Mouse (Mus musculus) layer of hippocampus, postnatal 36 days (tissue): ENCODE results near the gene Cby3. TPM values are rescaled to one million over a fixed set of nuclear protein-coding genes. Genes with fewer than 3 reads are reported as not detected.

ENCODE experiments used
- DNase-seq, 2 experiments: peaks; one replicate each; pipeline ENCODE4 v3.0.0; 2022
- total RNA-seq, 2 experiments: library from RNA; stranded (reverse); gene quantifications; 2 replicates each; pipeline ENCODE4 v1.2.3; 2021

The Cby3 gene
- total RNA-seq, 2 experiments from 2014 or later, result not detected

DNA sequence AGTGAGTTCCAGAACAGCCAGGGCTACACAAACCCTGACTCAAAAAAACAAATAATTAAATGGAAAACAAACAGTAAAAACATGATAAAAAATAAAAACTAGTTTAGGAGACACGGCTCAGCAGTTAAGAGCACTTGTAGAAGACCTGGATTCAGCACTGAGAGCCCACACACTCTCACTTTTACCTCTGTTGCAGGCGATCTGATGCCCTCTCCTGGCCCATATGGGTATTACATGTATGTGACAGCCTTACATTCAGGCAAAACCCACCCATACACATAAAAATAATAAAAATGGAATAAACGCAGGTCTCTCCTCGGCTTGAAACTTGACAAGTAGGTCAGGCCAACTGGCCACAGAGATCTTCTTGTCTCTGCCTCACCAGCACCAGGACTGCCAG lies 10.3 kb downstream of the Cby3 start:
- peak in 1 of 2 experiments; percentile 70 for DNase-seq

DNA sequence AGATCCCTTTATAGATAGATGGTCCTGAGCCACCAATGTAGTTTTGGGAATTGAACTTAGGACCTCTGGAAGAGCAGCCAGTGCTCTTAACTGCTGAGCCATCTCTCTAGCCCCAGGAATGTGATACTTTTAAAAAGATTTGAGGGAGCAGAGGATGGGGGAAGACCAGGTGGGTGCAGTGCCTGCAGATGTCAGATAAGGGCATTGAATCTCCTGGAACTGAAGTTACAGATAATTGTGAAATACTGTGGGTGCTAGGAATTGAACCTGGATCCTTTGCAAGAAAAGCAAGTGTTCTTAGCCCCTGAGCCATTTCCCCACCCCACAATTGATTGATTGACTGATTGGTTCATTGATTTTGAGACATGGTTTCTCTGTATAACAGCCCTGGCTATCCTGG lies 11.1 kb downstream of the Cby3 start:
- DNase-seq, result no peak

DNA sequence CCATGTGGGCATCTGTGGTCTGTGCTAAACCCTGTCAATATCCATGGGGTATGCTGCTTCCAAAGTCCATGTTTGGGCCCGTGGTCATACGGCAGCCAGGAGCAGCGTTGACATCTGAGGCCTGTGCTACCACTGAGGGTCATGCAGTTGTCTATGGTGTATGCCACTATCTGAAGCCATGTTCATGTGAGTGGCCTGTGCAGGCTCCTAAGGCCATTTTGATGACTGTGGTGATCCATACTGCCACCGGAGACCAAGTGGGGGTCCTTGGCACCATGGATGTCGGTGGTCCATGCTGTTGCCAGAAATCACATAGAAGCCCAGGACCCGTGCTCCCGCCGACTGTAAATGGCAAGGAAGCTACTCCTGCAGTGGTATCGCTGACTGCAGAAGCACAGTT lies 13.3 kb downstream of the Cby3 start:
- no peak for DNase-seq

DNA sequence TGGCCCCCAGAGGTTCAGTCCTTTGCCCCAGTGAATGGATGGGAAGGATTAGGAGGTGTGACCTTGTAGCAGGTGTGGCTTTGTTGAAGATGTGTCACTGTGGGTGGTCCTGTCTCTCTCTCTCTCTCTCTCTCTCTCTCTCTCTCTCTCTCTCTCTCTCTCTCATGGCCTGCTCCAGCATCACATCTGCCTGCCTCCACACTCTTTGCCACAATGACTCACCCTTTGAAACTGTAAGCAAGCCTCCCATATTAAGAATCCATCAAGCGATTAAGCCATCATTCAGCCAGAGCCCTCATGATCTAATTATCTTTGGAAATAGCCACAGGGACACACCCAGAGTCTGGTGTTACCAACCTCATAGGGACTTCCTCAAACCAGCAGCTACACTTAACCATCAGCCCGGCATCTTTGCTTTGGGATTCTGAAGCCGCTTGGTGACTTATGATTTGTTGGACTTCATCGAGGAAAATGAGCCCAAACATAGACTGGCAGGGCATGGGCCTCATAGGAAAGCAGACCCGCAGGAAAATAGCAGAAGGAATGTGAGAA lies 15.2 kb downstream of the Cby3 start:
- no peak for DNase-seq

DNA sequence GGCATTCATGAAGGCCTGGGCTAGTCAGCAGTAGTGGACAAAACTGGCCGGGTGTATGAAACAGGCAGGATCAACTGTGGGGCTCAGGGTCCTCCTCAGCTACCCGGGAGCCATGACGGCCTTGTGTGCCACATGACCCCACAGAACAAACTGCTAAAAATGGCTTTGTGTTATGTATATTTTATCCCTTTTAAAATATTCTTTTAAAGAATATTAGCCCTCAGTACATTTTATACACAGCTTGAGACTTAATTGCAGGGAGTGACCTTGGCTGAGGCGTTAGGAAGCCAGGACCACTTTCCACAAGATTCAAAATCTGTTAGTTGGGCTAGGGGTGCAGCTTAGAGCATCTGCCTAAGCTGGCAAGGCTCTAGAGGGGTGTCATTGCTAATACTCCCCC lies 16.7 kb downstream of the Cby3 start:
- DNase-seq, result no peak

DNA sequence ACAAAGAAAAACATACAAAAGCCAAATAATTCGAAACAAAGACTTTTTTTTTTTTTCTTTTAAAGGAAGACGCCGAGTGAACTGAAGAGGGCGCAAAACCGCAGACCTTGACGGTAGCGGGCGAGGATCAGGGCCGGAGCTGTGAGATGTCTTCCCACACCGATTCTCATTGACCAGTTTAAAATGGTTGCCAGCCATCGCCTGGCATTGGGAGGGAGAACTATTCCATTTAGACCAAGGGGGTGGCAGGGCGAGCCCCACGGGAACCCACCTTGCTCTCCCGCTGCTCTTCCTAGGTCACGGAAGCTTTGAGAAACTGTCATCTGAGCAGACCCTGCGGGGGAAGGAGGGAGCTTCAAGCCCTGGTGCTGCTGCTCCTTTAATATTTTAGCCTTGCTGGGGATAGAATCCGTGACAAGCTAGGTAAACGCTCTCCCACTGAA lies 17.2 kb downstream of the Cby3 start:
- peak in 1 of 2 experiments; percentile 34 for DNase-seq

DNA sequence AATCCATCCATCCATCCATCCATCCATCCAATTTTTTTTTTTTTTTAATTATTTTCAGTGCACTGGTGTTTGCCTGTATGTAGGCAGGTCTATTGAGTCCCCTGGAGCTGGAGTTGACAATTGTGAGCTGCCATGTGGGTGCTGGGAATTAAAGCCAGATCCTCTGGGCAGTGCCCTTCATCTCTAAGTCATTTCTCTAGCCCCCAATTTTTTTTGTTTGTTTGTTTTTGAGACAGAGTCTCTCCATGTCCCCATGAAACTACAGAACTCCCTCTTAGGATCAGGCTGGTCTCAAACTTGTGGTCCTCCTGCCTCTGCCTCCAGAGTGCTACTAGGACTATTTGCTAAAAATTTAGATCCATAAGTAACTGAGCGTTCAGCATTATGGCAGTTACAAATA lies 17.6 kb downstream of the Cby3 start:
- no peak for DNase-seq

DNA sequence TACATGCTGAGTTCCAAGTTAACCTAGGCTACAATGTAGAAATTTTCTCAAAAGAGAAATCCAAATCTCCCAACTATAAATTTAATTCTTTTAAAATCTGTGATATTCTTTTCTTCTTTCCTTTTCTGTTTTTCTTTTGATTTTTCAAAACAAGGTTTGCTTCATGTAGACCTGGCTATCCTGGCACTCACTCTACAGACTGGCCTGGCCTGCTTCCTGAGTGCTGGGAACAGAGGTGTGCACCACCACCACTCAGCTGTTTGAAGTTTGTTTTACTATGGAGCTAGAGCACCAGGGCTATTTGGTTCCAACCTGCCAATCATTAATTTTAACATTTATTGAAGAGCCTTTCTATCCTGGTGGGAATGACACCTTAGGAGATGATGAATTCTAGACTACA lies 18.8 kb downstream of the Cby3 start:
- no peak for DNase-seq

DNA sequence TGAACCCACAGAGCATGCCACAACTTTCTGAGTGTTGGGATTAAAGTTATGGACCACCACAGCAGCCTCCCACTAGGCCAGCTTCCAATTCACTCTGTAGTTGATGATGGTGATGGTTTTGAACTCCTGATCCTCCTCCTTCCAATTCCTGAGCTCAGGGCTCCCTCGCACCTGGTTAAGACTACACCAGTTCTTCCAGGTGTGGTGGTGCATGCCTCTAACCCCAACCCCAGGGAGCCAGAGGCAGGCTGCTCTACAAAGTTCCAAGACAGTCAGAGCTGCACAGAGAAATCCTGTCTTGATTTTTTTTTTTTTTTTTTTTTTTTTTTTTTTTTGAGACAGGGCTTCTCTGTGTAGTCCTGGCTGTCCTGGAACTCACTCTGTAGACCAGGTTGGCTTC lies 19.4 kb downstream of the Cby3 start:
- no peak for DNase-seq

DNA sequence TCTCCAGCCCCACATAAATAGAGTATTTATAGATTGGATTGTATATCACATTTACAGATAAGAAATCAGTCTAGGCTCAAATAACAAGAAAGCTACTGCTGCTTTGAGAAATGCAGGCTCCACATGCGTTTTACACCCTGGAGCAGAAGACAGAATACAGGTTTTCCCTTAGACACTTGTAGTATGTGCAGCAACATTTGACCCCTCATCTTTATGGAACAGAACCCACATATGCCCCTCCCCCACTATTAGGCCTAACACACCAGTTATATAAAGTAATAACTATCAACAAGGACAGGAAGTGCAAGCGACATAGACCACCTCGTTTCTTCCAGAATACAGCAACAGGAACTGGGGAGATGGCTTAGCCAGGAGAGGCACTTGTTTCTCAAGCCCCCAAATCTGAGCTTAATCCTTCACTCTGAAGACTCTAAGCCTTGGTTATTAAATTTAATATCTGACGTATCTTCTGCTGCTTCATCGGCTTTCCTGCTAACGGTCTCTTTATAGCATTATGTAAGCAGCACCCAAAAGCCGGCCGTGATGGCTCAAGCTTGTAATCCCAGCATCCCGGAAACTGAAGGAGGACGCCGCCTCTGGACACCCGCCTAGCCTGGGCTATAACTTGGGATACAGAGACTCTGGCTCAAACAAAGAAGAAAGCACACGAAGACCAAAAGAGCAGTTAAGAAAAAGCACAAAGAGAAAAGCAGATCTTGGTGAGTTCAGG lies 20.2 kb downstream of the Cby3 start:
- DNase-seq, result no peak

DNA sequence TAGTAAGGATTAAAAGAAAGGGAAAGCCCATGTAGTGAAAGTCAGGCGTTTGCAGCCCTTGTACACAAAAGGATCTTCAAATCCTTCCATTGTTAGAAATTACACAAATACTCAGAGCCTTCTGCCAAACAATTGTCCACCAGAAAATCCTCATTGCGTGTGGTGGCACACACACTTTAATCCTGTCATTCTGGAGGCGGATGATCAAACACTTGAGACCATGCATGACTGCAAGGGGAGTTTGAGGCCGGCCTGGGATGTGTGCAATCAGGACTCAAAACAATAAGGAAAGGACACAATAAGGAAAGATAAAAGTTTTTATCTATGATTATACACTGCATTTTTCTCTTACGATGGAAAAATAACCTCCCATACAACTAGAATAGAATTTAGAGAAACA lies 21.2 kb downstream of the Cby3 start:
- DNase-seq, result no peak

DNA sequence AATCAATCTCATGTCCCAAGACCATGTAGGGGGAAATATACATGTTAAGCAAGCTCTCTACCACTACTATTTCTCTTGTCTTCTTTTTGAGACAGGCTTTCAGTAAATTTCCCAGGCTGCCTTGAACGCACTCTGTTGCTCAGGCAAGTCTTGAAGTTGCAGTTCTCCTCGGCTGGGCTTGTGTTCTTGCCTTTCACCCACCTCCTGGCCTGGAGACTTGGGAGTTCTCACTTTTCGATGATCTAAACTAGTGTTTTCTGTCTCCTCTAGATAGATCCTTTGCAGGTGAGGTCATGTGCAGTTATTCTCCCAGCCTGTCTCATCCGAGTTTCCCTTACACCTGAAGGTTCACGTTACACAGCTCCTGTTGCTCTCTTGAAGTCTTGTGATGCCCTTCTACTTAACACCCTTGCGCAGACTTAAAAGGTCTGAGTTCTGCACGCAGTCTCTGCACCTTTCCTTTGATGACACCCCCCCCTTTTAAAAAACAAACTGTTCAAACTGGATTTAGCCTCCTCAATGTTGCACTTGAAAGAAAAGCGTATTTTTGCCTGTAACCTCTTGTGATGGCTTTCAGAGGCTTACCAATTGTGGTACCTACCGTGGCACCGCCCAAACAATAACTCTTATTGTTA lies 22.0 kb downstream of the Cby3 start:
- no peak for DNase-seq

DNA sequence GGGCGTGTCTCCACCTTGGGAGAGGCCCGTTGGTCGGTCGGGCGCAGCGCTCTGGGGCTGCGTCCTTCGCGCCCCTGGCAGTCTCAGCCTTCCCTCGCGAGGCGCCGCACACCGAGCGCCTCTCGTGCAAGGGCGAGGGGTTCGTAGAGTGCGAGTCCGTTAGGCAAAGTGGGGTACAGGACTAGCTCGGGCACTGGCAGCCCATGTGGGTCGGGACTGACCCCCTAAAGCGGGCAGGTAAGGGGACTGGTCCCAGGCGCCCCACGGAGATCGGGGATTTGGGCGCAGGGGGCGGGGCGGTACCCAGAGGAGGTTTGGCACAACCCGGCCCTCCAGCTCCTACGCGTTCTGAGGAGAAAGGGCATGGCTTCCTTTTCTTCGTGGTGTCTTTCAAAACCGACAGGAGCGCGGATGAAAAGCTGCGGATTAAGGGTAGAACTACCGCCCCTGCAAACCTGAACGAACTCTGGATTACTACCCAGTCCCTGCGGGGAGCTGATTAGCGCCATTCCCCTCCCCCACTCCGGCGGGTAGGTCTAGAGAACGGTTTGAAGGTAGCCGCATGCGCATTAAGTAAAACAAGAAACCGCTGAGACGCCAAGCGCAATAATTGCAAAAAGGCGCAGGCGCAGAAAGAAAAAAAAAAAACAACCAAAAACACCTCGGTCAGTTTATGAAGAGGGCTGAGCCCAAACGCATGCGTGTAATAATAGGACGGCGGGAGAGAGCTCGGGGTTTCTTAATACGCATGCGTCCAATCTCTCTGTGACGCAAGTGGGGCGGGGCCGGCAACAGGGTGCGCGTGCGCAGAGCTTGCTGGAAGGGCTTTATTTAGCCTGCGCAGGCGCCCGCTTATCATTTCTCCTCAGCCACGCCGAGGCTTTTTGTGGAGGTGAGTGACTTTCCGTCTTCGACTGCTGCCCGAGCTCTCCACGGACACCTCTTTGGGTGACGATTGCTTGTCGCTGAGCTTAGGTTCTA lies 22.9 kb downstream of the Cby3 start, which contains the start of gene Hnrnph1:
Gene Hnrnph1 (plus strand): TSS at position 80 of the 981 bp plus-strand sequence.
- peak; percentile 98 for DNase-seq

DNA sequence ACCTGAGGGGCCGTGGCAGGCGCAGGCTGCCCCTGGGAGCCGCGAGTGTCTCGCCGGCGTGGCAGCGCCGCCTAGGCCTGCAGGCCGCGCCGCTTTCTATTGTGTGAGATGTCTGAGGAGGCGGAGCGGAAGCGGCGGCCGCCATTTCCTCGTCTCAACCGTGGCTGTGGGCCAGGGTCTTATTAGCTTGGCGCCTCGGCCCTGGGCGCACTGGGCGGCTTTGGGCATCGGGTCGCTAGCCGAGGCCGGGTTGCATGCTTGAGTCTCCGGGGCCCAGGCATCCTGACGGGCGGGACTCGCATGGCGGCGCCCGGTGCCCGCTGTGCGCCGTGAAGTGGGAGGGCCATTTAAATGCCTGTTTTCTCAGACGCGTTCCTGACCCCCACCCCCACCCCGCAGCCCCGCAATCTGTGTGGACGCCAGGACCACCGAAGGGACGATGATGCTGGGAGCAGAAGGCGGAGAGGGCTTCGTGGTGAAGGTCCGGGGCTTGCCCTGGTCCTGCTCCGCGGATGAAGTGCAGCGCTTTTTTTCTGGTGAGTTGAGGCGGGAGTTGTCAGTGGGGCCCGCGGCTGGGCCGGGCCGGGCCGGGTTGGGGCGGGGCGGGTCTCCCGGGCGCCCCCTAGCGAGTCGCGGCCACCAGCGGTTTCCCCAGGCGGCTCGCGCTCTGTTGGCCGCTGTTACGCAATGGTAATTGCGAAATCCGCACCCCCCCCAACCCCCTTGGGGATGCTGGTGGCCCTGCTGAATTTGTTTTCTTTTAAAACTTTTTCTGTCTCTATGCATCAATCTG lies 23.8 kb downstream of the Cby3 start:
- peak; percentile 79 to 82 for DNase-seq

DNA sequence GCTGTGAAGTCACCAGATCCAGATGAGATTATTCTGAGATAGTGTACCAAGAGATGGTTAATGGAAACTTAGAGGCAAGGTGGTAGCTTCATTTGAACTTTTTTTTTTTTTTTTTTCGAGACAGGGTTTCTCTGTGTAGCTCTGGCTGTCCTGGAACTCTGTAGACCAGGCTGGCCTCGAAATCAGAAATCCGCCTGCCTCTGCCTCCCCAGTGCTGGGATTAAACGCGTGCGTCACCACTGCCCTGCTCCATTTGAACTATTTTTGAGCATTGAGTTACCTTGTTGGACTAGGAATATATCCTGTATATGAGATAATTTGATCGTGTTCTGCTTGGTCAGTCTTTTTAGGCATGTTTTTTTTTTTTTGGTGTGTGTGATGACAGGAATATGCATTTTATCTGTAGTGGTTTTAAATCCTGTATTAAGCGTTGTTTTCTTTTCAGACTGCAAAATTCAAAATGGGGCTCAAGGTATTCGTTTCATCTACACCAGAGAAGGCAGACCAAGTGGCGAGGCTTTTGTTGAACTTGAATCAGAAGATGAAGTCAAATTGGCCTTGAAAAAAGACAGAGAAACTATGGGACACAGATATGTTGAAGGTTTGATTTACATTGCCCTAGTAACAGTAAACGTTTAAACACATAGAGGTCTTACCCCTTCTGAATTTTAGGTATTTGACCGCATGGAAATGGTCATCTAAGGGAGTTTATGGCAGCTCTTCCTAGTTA lies 24.9 kb downstream of the Cby3 start:
- DNase-seq, result no peak

DNA sequence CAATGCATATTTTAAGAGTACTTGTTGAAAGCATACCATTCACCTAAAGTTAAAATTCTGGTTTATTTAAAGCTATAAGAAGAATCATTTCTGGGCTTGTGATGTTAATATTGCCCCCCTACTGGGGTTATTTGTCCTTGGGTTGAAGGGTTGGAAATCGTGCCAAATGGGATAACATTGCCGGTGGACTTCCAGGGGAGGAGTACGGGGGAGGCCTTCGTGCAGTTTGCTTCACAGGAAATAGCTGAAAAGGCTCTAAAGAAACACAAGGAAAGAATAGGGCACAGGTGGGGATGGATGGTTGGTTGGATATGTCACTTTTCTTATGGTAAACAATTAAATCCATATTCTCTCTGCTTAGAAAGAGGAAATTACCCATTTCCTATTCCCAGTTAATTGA lies 27.0 kb downstream of the Cby3 start:
- no peak for DNase-seq

DNA sequence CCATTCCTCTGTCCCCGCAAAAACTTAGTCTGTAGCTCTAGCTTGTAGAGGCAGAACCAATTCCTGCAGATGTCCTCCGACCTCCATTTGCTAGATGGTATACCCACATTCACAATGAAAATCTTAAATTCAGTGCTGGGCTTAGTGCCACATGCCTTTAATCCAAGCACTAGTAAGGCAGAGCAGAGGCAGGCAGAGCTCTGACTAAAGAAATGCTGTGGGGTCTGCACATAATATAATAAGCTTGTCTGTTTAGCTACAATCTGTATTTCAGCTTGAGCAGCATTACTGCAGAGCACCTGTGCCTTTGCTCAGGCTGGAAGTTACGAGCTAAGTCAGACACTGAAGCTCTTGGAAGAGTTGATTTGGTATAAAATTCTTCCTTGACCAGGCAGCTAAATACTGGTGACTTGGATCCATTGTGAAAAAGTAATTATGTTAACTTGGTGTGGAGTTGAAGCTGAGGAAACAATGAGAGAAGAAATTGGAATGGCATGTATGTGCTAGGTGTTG lies 33.0 kb downstream of the Cby3 start:
- DNase-seq, result no peak

DNA sequence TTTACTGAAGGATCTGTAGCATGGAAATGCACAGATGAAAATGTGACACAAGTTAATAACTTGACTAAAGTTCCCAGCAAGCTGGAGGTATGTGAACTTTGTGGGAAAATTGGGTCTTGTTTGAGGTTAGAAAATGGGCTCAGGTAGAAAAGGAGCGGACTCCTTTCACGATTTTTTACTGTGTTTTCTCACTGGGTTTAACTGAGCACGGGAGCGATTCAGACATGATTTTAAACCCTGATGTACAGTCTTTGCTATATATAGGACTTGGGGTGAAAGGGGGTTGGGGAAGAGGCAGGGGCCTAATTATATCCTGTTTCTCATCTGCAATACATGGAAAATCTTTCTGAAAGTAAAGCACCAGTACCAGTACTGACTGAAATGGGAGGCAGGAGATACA lies 33.4 kb downstream of the Cby3 start:
- DNase-seq, result no peak

DNA sequence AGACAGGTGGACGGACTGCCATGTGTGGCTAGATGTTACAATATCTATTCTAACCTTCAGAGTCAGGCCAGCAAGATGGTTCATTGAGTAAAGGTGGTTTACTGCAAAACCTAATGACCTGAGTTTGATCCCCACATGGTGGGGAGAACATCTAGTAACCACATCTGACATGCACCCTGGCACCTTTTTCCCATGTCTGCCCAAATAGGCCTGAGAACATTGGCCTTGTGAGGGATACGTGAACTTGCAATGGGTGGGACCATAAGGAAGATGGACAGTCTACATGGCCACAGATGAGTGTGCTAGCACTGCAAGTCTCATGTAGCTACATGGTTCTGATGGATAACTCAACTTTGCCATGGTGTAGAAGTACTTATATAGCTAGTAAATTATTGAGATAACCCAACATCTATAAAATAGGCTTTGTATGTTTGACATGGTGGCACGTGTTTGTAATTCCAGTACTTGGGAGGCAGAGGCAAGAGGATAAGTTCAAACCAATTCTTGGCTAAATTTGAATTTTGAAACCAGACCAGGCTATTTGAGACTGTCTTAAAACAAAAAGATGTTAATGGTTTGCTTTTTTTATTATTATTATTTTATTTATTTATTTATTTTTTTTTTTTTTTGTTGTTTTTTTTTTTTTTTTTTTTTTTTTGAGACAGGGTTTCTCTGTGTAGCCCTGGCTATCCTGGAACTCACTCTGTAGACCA lies 34.1 kb downstream of the Cby3 start:
- no peak for DNase-seq

DNA sequence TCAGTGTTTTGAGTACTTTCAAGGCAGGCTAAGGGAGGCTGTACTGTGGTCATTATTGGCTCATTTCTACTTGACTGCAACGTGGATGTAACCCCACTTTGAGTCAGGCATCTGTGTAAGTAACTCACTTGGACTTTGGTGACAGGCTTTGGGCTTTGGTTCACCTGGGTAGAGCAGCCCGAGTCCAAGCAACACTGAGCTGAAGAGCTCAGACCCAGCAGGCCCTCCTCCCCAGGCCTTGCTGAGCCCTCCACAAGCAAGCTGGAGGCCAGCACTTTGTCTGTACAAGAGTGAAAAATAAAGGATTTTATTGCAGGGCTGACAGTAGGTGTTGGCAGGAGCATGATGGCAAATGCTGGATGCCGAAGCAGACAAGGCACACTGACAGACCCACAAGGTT lies 34.7 kb downstream of the Cby3 start:
- DNase-seq, result no peak
